Mouse (Mus musculus) embryonic facial prominence, embryonic 12.5 days (tissue): Measurements from ENCODE around the gene Arap2. TPM values are rescaled to one million over a fixed set of nuclear protein-coding genes. Genes with fewer than 3 reads are reported as not detected.

Experiments
- ATAC-seq: fragments of 200-750 bp; cut with Nextera tagmentation; 2 replicates; pipeline ENCODE4 v1.8.0; 2017; ENCODE audit not compliant: insufficient number of reproducible peaks, insufficient read depth, low FRiP score, low TSS enrichment
- H3K27ac ChIP-seq: fragments of 300-500 bp; sonication (generic); 2 replicates; pipeline ENCODE4 v1.5.1; 2016; ENCODE audit warnings: mild to moderate bottlenecking
- H3K27me3 ChIP-seq: fragments of 300-500 bp; sonication (generic); 2 replicates; pipeline ENCODE4 v1.6.1; 2016; ENCODE audit warnings: mild to moderate bottlenecking, moderate library complexity
- H3K36me3 ChIP-seq: fragments of 300-500 bp; sonication (generic); 2 replicates; pipeline ENCODE4 v1.6.1; 2016; ENCODE audit warnings: mild to moderate bottlenecking
- H3K4me1 ChIP-seq: fragments of 300-500 bp; sonication (generic); 2 replicates; pipeline ENCODE4 v1.6.1; 2016
- H3K4me2 ChIP-seq: fragments of 300-500 bp; sonication (generic); replicated peaks from 2 replicates; pipeline ENCODE4 v1.6.1; 2016; ENCODE audit warnings: mild to moderate bottlenecking, moderate library complexity
- H3K4me3 ChIP-seq: fragments of 300-500 bp; sonication (generic); 2 replicates; pipeline ENCODE4 v1.5.1; 2016; ENCODE audit warnings: mild to moderate bottlenecking
- H3K9ac ChIP-seq: fragments of 300-500 bp; sonication (generic); 2 replicates; pipeline ENCODE4 v1.6.1; 2016; ENCODE audit warnings: mild to moderate bottlenecking, moderate library complexity
- H3K9me3 ChIP-seq: fragments of 300-500 bp; sonication (generic); 2 replicates; pipeline ENCODE4 v1.6.1; 2016; ENCODE audit warnings: mild to moderate bottlenecking, moderate library complexity
- WGBS: fragments of 180-500 bp; shearing (Covaris S2); methylation state at CpG from one replicate; pipeline ENCODE4 v1.1.7; 2016; 5-methylcytosine and 5-hydroxymethylcytosine counted together
- polyA plus RNA-seq: library from polyadenylated mRNA; unstranded; fragments of >200 nt; fragmentation: Nextera tagmentation; extraction: Ambion mirVana; gene quantifications from 2 replicates; pipeline ENCODE4 v1.2.1, GENCODE M21; 2016

The Arap2 gene
- polyA plus RNA-seq, 1 experiment from 2014 or later = 2.2 TPM

DNA sequence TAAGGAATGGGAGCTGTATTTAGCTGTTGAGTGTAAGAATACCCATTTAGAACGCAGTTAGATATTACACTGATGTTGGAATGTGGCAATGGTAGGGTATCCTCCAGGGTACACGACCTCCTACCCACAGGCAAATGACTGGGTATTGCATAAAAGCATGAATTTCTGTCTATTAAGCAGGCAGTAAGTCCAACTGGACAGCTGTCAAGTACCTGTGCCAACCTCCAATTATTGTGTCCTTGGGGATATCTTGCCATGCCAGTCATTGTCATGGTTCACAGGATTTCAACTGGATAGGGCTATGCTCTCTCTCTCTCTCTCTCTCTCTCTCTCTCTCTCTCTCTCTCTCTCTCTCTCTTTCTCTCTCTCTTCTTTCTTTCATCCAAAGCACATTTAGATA lies 40.4 kb downstream of the Arap2 start:
- Histone ChIP-seq H3K36me3 (no peaks in the 10 kb centered on the region), H3K4me2 (no peak overlapping the region), H3K4me1 (no peaks in the 10 kb centered on the region), H3K9ac (no peak overlapping the region), H3K9me3 (no peaks in the 10 kb centered on the region), H3K27ac (no peak overlapping the region), H3K27me3 (no peaks in the 10 kb centered on the region), H3K4me3 (no peak overlapping the region)
- ATAC-seq = no peak
- WGBS = 79% methylated on average over 2 of the region's 2 CpGs

DNA sequence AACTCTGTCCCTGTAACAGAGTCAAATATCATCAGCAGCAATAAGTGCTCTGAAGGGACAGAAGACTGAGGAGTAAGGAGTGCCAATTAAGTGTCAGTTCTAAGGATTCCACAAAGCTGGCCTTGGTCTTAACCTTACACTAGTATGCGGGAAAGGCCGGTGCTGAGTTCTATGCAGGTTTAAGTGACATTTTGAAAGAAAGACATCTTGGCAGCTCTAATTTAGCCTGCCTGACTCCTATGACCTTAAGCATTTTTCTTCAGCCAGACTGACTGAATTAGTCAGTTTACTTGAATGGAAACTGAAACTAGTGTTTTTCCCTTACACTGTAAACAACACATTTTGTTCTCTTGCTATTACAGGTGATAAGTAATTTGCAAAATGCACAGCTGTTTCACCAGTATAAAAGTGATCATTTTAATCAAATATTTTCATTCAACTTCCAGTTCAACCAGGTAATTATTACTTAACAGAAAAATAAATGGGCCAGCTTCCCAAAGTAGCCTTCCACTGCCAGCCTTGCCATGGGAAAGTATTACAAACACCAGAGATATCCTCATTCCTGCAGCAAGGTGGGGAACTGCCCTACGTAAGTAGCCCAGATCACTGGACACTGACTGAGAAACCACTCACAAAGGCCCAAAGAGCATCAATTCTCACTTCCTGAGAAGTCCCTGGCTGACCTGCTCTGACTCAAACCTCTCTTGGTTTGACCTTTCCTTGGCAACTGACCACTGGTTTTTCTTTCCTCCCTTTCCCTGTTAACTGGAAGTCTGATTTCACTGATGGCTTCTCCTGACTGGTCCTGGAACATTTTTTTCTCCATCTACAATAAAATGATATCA lies 42.5 kb downstream of the Arap2 start:
- Histone ChIP-seq H3K9ac (no peak overlapping the region), H3K4me3 (no peak overlapping the region), H3K27me3 (no peaks in the 10 kb centered on the region), H3K9me3 (no peaks in the 10 kb centered on the region), H3K27ac (no peak overlapping the region), H3K4me2 (no peak overlapping the region), H3K4me1 (no peaks in the 10 kb centered on the region), H3K36me3 (no peaks in the 10 kb centered on the region)
- no peak for ATAC-seq
- 43% methylated on average over 3 of the region's 3 CpGs for WGBS

DNA sequence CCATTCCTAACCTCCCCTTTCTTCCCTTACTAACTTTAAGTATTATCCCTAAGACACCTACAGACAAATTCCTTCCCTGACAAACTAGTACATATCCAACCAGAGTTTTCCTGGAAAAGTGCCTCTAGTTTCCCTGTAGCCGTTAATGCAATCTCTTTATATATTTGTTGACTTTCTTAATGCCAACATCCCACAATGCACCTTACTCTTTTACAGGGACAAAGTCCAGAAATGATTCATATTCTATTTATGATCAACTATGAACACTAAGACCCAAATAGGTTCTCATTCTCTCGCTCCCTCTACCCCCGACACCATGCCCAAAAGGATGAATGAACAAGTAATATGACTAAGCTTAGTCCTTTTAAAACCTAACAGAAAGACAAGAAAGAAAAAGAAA lies 49.5 kb downstream of the Arap2 start:
- 88% methylated on average over 3 of the region's 3 CpGs for WGBS
- no peaks in the 10 kb centered on the region for H3K36me3 ChIP-seq

GRCm38 (mm10) chr5:62715977-62716376 lies 50.0 kb downstream of the Arap2 start:
- Histone ChIP-seq H3K27ac (no peak overlapping the region), H3K4me1 (no peaks in the 10 kb centered on the region), H3K36me3 (no peaks in the 10 kb centered on the region), H3K9ac (no peak overlapping the region), H3K4me2 (no peak overlapping the region), H3K4me3 (no peak overlapping the region), H3K9me3 (no peaks in the 10 kb centered on the region), H3K27me3 (no peaks in the 10 kb centered on the region)
- WGBS = 81% methylated on average over 1 of the region's 1 CpGs
- ATAC-seq = no peak

More for the DNA sequence above, 49.5 kb downstream of the Arap2 start:
- Histone ChIP-seq H3K4me3 (no peak overlapping the region), H3K9me3 (no peaks in the 10 kb centered on the region), H3K9ac (no peak overlapping the region), H3K4me1 (no peaks in the 10 kb centered on the region), H3K27ac (no peak overlapping the region), H3K4me2 (no peak overlapping the region), H3K27me3 (no peaks in the 10 kb centered on the region)
- ATAC-seq = no peak

DNA sequence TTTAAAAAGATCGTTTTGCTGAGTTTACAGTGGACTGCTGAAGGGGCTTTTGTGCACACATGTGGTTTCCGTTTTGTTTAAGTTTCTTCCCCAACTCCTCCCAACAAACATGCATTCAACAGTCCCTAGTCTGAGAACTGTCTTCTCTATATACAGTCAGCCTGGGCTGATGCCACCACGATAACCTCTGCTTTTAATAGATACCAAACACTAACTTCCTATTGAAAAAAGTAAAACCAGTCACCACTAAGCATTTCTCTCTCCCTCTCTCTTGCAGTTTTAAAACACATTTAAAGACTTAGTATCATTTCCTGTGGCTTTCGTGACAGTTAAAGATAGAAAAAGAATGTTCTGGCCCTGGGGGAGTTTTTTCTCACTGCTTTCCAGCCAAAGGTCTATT lies 50.5 kb downstream of the Arap2 start:
- 36% methylated on average over 4 of the region's 4 CpGs for WGBS
- Histone ChIP-seq H3K27ac (no peak overlapping the region), H3K4me1 (no peaks in the 10 kb centered on the region), H3K4me3 (no peak overlapping the region), H3K27me3 (no peaks in the 10 kb centered on the region), H3K36me3 (no peaks in the 10 kb centered on the region), H3K9ac (no peak overlapping the region), H3K9me3 (no peaks in the 10 kb centered on the region), H3K4me2 (no peak overlapping the region)
- ATAC-seq = no peak

- Histone ChIP-seq H3K36me3 (no peaks in the 10 kb centered on the region), H3K9me3 (no peaks in the 10 kb centered on the region), H3K4me2 (no peak overlapping the region), H3K27me3 (no peaks in the 10 kb centered on the region), H3K4me1 (no peaks in the 10 kb centered on the region), H3K9ac (no peak overlapping the region), H3K27ac (no peak overlapping the region), H3K4me3 (no peak overlapping the region)
- ATAC-seq = no peak
- 78% methylated on average over 6 of the region's 6 CpGs for WGBS
Observed at GRCm38 (mm10) chr5:62710955-62711354, 55.0 kb downstream of the Arap2 start.

GRCm38 (mm10) chr5:62706900-62707299 lies 59.1 kb downstream of the Arap2 start:
- Histone ChIP-seq H3K9me3 (no peaks in the 10 kb centered on the region), H3K36me3 (no peaks in the 10 kb centered on the region), H3K9ac (no peak overlapping the region), H3K4me2 (no peak overlapping the region), H3K27ac (no peak overlapping the region), H3K4me1 (no peaks in the 10 kb centered on the region), H3K27me3 (no peaks in the 10 kb centered on the region), H3K4me3 (no peak overlapping the region)
- 40% methylated on average over 7 of the region's 7 CpGs for WGBS
- no peak for ATAC-seq

DNA sequence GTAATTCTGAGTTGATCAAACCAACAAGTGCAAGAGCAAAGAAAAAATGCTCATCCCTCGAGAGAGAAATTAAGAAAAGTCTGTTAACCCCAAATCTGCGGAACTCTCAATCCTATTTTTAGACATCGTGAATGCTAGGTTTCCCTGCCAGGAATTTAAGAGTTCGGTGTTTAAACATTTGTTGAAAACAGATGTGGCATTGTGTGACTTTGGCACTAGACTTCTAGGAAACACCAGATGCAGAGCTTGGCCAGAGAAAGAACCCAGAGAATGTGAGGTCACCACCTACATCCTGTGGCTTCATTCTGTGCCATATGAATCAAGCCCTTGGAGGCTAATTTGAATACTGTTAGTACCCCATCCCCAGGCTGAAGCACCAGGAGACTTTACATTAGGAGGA lies 76.0 kb downstream of the Arap2 start:
- Histone ChIP-seq H3K9ac (no peak overlapping the region), H3K4me1 (no peaks in the 10 kb centered on the region), H3K9me3 (no peaks in the 10 kb centered on the region), H3K27ac (no peak overlapping the region), H3K4me2 (no peak overlapping the region), H3K27me3 (no peaks in the 10 kb centered on the region), H3K4me3 (no peak overlapping the region), H3K36me3 (no peaks in the 10 kb centered on the region)
- ATAC-seq = no peak
- 35% methylated on average over 4 of the region's 4 CpGs for WGBS

- Histone ChIP-seq H3K9me3 (no peaks in the 10 kb centered on the region), H3K4me3 (no peak overlapping the region), H3K27ac (no peak overlapping the region), H3K36me3 (no peaks in the 10 kb centered on the region), H3K9ac (no peak overlapping the region), H3K4me1 (no peaks in the 10 kb centered on the region), H3K27me3 (no peaks in the 10 kb centered on the region), H3K4me2 (no peak overlapping the region)
- WGBS = 87% methylated on average over 3 of the region's 3 CpGs
- ATAC-seq = no peak
Observed at GRCm38 (mm10) chr5:62683751-62684150, 82.2 kb downstream of the Arap2 start.

DNA sequence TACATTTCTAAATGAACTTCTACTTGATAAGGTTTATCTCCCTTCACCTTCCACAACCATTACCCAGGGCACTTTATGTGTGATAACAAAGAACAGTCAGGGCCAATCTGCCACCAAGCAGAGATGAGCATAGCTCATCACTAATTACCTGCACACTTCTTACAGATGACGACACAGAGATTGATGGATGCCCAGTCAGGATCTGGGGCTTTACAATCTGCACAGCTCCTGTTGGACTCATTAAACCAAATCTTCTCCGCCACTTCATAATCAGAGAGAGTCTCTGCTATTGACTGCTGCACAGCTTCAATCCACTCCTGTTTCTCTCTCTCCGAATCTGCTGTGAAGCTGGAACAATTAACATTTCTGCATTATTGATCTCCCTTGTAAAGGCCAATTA lies 82.8 kb downstream of the Arap2 start:
- H3K27me3 ChIP-seq = no peaks in the 10 kb centered on the region
- no peaks in the 10 kb centered on the region for H3K9me3 ChIP-seq
- ATAC-seq = no peak
- 81% methylated on average over 3 of the region's 3 CpGs for WGBS
- H3K4me1 ChIP-seq = no peaks in the 10 kb centered on the region
- no peak overlapping the region for H3K4me3 ChIP-seq
- no peak overlapping the region for H3K27ac ChIP-seq
- H3K9ac ChIP-seq = no peak overlapping the region
- H3K4me2 ChIP-seq = no peak overlapping the region
- no peaks in the 10 kb centered on the region for H3K36me3 ChIP-seq

DNA sequence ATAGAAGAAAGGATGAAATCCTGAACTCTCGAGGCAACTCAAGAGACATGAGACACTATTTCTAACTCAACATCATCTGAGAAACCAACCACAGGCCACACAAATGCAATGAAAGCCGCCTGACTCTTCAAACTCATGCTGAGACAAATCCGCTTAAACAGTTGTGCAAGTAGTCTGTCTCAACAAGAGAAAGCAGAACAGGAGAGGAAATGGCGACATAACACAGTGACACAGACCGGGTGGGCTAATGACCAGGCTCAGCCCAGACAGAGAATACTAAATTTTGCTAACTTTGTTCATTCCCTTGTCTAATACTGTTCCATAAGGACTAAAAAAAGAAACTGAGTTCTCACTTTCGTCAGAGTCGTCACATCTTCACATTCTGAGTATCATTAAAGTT lies 88.6 kb downstream of the Arap2 start:
- Histone ChIP-seq H3K27me3 (no peaks in the 10 kb centered on the region), H3K4me1 (no peaks in the 10 kb centered on the region), H3K9ac (no peak overlapping the region), H3K4me2 (no peak overlapping the region), H3K9me3 (no peaks in the 10 kb centered on the region), H3K4me3 (no peak overlapping the region), H3K36me3 (no peaks in the 10 kb centered on the region), H3K27ac (no peak overlapping the region)
- 84% methylated on average over 7 of the region's 7 CpGs for WGBS
- ATAC-seq = no peak

- WGBS = 41% methylated on average over 9 of the region's 9 CpGs
- Histone ChIP-seq H3K9me3 (no peaks in the 10 kb centered on the region), H3K27ac (no peak overlapping the region), H3K4me1 (no peaks in the 10 kb centered on the region), H3K27me3 (no peaks in the 10 kb centered on the region), H3K4me2 (no peak overlapping the region), H3K9ac (no peak overlapping the region), H3K36me3 (no peaks in the 10 kb centered on the region), H3K4me3 (no peak overlapping the region)
- ATAC-seq = no peak
Observed at GRCm38 (mm10) chr5:62672736-62673436, 93.1 kb downstream of the Arap2 start.
